Mouse (Mus musculus) embryonic fibroblast, embryonic 13.5 days (primary cell): Measurements from ENCODE around the gene Arhgap24. TPM values are rescaled to one million over a fixed set of nuclear protein-coding genes. Genes with fewer than 3 reads are reported as not detected.
A peak's percentile ranks its signal among the peaks of the same experiment; 100 is the strongest.

Source experiments
- H3K27ac ChIP-seq: 2 replicates; pipeline ENCODE4 v1.5.1; 2012; ENCODE audit warnings: low read length, control low read depth, inconsistent platforms; ENCODE audit not compliant: insufficient read depth
- H3K4me1 ChIP-seq: 2 replicates; pipeline ENCODE4 v1.6.1; 2011; ENCODE audit warnings: low read length; ENCODE audit not compliant: control insufficient read depth, insufficient read depth
- H3K4me3 ChIP-seq: 2 replicates; pipeline ENCODE4 v1.5.1; 2011; ENCODE audit warnings: mild to moderate bottlenecking, control low read depth, low read length; ENCODE audit not compliant: insufficient read depth
- CTCF ChIP-seq: IDR thresholded peaks from 2 replicates; pipeline ENCODE4 v1.5.1; 2011; ENCODE audit warnings: mild to moderate bottlenecking, control low read depth, low read length, moderate library complexity, borderline replicate concordance; ENCODE audit not compliant: insufficient read depth
- POLR2A ChIP-seq: IDR thresholded peaks from 2 replicates; pipeline ENCODE4 v1.6.1; 2011; ENCODE audit warnings: low read depth, mild to moderate bottlenecking, control low read depth, low read length, moderate library complexity
- polyA plus RNA-seq: library from polyadenylated mRNA; stranded (reverse); fragments of >200 nt; gene quantifications from 2 replicates; pipeline ENCODE4 v1.2.4, GENCODE M21; 2011; ENCODE audit warnings: low read depth; ENCODE audit not compliant: missing spikeins, insufficient read length

Arhgap24 gene
- polyA plus RNA-seq, 1 experiment: 27.1 TPM

DNA sequence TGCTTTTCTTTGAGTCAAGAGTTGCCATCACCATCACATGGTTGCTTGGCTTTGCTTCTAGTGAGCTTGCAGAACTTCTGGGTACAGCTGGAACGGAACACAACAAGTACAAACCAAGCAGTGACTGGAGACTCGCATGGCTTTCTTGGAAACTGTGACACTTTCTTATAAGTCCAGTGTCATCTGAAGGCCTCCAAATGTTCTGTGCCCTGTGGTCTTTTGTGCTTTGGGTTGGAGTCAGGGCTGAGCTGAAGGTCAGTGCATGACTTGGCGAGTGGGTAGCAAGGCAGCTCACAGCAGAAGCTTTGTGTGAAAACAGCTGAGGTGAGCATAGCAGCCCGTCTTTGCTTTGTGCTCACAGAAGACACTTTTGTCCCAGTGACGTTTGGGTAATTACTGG is 87.6 kb downstream of the Arhgap24 start:
- TF ChIP-seq POLR2A (no peak), CTCF (no peak)
- no peak overlapping the region for H3K4me3 ChIP-seq
- H3K27ac ChIP-seq: no peak overlapping the region
- H3K4me1 ChIP-seq: no peaks in the 10 kb centered on the region

- no peak for TF ChIP-seq POLR2A
- no peak overlapping the region for H3K4me3 ChIP-seq
- no peak overlapping the region for H3K27ac ChIP-seq
- no peaks in the 10 kb centered on the region for H3K4me1 ChIP-seq
Measured at GRCm38 (mm10) chr5:102571445-102571844, 90.3 kb downstream of the Arhgap24 start.

DNA sequence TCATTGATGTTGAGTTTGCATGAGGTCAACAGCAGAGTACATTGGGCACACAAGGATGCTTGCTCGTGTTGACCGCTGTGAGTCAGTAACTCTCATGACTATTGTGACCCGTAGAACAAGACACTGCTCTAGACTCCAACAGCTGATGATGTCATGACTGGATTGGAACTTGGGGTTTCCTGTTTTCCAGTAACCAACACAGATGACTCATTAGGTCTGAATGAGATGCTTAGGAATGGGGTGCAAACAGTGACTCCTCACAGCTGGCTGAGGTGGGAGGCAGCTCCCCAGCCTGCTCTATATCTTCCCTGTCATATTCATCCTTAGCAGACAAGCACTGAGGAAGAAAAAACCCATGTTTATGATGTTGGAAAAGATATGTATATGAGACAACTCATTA is 95.6 kb downstream of the Arhgap24 start:
- Histone ChIP-seq H3K27ac (peak overlapping the region; percentile 54), H3K4me1 (peaks cover 11% of the 10 kb centered on the region), H3K4me3 (no peak overlapping the region)
- TF ChIP-seq POLR2A (no peak), CTCF (no peak)

DNA sequence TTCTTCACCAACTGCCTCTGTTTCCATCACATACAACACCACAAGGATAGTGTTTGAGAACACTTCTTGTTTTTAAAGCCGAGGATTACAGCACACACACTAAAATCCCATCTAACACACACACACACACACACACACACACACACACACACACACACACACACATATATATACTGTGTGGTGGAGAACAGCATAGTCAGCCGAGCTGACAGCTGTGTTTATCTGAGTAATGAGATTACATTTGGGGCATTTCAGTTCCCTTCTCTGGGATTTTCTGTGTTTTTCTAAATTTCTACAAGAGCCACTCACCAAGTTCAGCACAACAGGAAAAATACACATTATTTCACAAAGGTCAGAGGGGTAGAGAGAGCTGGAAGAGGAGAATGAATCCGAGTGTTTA is 96.5 kb downstream of the Arhgap24 start:
- H3K27ac ChIP-seq: peak overlapping the region; percentile 55
- peaks cover 11% of the 10 kb centered on the region for H3K4me1 ChIP-seq
- TF ChIP-seq POLR2A (no peak), CTCF (no peak)
- no peak overlapping the region for H3K4me3 ChIP-seq

- Histone ChIP-seq H3K4me3 (no peak overlapping the region), H3K4me1 (peaks cover 11% of the 10 kb centered on the region), H3K27ac (no peak overlapping the region)
- no peak for TF ChIP-seq CTCF
- TF ChIP-seq POLR2A: no peak
Measured at GRCm38 (mm10) chr5:102578431-102578830, 97.2 kb downstream of the Arhgap24 start.

- TF ChIP-seq CTCF (no peak), POLR2A (no peak)
- H3K27ac ChIP-seq: no peak overlapping the region
- H3K4me1 ChIP-seq: peaks cover 8% of the 10 kb centered on the region
- H3K4me3 ChIP-seq: no peak overlapping the region
Measured at GRCm38 (mm10) chr5:102582864-102583410, 101.7 kb downstream of the Arhgap24 start.

GRCm38 (mm10) chr5:102591422-102591821 is 110.2 kb downstream of the Arhgap24 start:
- TF ChIP-seq CTCF (no peak), POLR2A (no peak)
- Histone ChIP-seq H3K4me1 (no peaks in the 10 kb centered on the region), H3K4me3 (no peak overlapping the region), H3K27ac (no peak overlapping the region)

DNA sequence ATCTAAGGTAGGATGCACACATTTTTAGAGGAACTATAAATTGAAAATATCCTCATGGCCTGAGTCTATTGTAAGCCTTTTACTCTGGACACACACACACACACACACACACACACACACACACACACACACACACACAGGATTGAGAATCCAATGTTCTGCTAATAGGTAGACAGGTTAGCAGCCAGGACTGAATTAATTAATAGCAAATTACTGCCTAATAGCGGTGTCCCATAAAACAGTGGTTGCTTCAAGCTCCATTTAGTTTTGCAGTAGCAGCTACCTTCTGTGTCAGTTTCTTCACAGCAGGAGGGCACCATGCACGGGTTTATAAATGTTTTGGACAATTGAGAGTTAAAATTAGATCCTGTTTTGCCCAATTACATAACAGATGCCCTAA is 111.9 kb downstream of the Arhgap24 start:
- H3K4me1 ChIP-seq: no peaks in the 10 kb centered on the region
- TF ChIP-seq POLR2A: no peak
- TF ChIP-seq CTCF: no peak

GRCm38 (mm10) chr5:102599102-102599501 is 117.9 kb downstream of the Arhgap24 start:
- Histone ChIP-seq H3K27ac (no peak overlapping the region), H3K4me3 (no peak overlapping the region)
- TF ChIP-seq POLR2A (no peak), CTCF (no peak)

More for the DNA sequence above, 111.9 kb downstream of the Arhgap24 start:
- Histone ChIP-seq H3K4me3 (no peak overlapping the region), H3K27ac (no peak overlapping the region)

DNA sequence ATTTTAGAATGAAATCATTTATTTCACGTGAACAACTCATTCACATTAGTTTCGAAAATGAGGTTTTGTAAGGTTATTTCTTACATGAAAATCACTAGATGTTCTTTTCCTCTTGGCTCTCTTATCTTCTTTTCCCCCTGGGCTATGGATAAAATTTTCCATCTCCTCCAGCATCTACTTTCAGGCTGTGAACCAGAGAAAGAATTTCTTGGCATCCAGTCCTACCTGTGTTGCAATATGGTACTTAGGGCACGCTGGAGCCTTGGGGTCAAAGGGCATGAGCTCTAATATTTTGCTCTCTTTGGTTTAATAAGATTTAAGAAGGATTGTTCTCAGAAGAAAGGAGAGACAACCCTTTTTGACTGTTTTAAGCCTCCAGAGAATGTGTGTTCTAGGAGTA is 132.4 kb downstream of the Arhgap24 start:
- TF ChIP-seq POLR2A (no peak), CTCF (no peak)
- H3K27ac ChIP-seq: no peak overlapping the region
- H3K4me3 ChIP-seq: no peak overlapping the region
- no peaks in the 10 kb centered on the region for H3K4me1 ChIP-seq

More at GRCm38 (mm10) chr5:102599102-102599501, 117.9 kb downstream of the Arhgap24 start:
- no peaks in the 10 kb centered on the region for H3K4me1 ChIP-seq

- Histone ChIP-seq H3K4me1 (no peaks in the 10 kb centered on the region), H3K27ac (no peak overlapping the region), H3K4me3 (no peak overlapping the region)
- TF ChIP-seq POLR2A: no peak
- no peak for TF ChIP-seq CTCF
Measured at GRCm38 (mm10) chr5:102614081-102614480, 132.9 kb downstream of the Arhgap24 start.
